Mouse (Mus musculus) lung, postnatal 14 days (tissue): ENCODE measurements around the gene Card10.

ENCODE experiments used
- DNase-seq: peaks from one replicate; pipeline ENCODE4 v3.0.0; 2021

Card10 gene

DNA sequence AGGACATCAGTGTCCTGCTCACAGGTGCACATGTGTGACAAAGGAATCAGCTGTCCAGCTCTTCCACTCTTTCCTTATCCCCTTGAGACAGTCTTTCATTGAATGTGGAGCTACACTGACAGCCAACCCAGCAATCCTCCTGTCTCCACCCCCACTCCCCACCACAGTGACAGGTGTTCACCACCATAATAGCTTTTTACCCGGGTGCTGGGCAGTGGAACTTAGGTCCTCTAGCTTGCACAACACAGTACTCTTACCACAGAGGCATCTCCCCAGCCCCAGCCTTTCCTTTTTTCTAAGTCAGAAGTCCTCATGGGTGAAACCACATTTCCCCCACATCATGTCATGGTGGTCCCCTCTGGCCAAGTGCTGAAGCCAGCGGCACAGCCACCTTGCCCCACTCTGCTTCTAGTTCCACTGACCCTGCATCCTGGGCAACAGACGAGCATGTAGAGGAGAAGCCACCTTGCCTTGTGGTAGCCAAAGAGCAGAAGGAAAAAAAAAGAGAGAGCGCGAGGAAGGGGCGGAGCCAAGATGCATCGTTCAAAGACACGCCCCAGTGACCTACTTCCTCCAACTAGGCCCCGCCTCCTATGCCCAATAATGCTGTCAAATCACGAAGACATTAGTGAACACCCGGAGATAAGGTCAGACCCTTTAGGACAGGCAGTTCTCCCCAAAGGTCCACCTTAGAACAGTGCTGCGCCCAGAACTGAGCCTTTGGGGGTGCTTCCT is 72.4 kb downstream of the Card10 start:
- DNase-seq: no peak

DNA sequence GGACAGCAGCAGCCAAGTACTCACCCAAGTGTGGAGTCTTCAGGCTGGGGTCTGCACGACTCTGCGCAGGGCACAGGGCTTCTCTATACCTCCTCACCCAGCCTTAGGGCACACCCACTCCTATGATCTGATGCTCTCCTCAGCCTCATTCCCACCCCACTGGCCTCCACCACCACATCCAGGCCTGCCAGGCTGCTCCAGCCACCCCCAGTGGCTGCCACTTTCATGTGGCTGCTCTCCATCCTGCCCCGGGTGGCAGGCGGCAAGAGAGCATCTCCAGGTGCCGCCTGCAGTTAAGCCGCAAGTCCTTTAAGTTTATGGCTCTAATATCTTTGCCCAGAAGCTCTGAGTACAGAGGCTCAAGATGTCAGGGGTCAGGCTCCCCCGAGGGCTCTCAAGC is 76.1 kb downstream of the Card10 start:
- no peak for DNase-seq
